Mouse (Mus musculus): Measurements from ENCODE around the gene Ptprn2. TPM values are rescaled to one million over a fixed set of nuclear protein-coding genes. Genes with fewer than 3 reads are reported as not detected.

Ptprn2 gene
- polyA plus RNA-seq, 1 experiment from 2014 or later = 0.09 TPM

DNA sequence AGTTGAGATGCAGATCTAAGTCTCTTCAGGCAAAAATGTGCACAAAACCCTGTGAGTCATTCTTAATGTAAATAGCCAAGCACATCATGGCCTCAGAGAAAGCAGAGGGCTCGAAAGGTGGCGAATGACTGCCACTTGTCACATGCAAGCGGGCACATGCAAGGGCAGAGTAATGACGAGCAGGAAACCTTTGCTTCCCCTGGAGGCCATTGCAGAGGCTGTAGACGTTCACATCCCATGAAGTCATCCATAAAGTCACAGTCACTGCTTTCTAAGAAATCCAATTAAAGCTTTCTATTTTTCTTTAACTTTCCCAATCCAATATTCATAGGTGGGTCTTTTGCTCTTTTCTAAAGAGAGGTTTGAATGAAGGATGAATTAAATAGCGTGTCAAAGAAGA lies 433.7 kb downstream of the Ptprn2 start:
- WGBS = 85% methylated on average over 6 of the region's 6 CpGs

DNA sequence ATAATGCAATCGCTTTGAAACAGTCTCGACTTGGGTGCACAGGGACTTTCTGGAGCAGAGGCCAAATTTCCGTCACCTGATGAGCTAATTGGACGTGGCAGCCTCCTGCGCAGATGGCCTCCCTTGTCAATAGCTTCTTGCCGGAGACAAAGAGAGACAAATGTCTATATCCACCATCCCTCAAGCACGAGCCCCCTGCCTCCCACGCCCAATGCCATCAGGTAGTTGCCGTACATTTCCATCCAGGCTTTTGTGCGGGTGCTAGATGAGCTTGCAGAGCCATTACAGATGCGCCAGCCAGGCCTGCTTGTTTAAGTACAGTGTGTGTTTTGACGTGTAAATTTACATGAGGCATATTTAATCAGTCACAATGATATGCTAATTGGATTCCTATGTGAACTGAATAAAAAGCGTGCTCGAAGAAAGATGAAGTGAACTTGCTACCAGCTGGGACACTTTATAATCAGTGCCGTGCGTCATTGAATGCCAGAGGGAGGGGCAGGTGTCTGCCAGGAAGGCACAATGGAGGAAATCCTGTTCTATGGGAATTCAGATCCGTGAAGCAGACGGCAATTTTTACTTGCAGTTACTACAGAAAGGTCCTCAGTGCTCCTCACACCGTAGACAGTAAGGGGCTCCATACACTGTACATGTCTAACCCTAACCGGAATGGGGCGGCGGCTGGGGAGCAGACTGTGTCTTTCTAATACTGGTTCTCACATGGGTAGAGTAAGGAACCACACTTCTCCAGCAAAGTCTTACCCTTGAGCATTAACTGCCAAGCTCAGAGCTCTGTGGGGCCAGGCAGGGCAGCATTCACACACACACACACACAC lies 434.4 kb downstream of the Ptprn2 start:
- H3K9me3 ChIP-seq (replicated peaks) = no peaks in the 10 kb centered on the region
- no peak for DNase-seq (ENCODE audit: low spot score)
- no peak overlapping the region for H3K4me3 ChIP-seq
- H3K36me3 ChIP-seq = no peaks in the 10 kb centered on the region
- no peaks in the 10 kb centered on the region for H3K4me1 ChIP-seq
- WGBS = 89% methylated on average over 22 of the region's 22 CpGs
- no peaks in the 10 kb centered on the region for H3K27me3 ChIP-seq (ENCODE audit: low read depth, poor library complexity, severe bottlenecking)
- no peak overlapping the region for H3K27ac ChIP-seq

More for the DNA sequence above, 433.7 kb downstream of the Ptprn2 start:
- Histone ChIP-seq H3K4me1 (no peaks in the 10 kb centered on the region), H3K4me3 (no peak overlapping the region), H3K27ac (no peak overlapping the region), H3K9me3 (replicated peaks) (no peaks in the 10 kb centered on the region), H3K27me3 (ENCODE audit: low read depth, poor library complexity, severe bottlenecking) (no peaks in the 10 kb centered on the region), H3K36me3 (no peaks in the 10 kb centered on the region)
- no peak for DNase-seq (ENCODE audit: low spot score)

DNA sequence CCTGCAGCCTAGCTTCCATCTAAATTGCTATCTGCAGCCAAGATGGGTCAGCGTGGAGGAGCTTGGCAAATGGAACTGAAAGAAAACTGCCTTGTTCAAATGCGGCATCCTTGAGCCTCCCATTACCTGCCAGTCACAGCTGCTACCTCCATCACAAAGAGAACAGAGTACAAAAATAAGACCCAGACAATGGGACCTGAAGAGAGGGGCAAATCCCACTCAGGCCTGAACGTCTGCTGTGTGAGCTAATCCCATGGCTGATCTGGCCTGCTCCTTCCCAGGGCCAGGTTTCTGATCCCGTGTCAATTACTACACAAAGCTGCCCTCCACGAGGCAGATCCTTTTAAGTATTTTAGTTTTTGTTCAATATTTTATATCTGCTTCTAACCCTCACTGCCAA lies 441.6 kb downstream of the Ptprn2 start:
- no peaks in the 10 kb centered on the region for H3K4me1 ChIP-seq
- H3K27me3 ChIP-seq (ENCODE audit: low read depth, poor library complexity, severe bottlenecking) = no peaks in the 10 kb centered on the region
- WGBS = 75% methylated on average over 5 of the region's 5 CpGs
- no peak for DNase-seq (ENCODE audit: low spot score)
- no peak overlapping the region for H3K4me3 ChIP-seq
- no peaks in the 10 kb centered on the region for H3K36me3 ChIP-seq
- H3K27ac ChIP-seq = no peak overlapping the region
- no peaks in the 10 kb centered on the region for H3K9me3 ChIP-seq (replicated peaks)

DNA sequence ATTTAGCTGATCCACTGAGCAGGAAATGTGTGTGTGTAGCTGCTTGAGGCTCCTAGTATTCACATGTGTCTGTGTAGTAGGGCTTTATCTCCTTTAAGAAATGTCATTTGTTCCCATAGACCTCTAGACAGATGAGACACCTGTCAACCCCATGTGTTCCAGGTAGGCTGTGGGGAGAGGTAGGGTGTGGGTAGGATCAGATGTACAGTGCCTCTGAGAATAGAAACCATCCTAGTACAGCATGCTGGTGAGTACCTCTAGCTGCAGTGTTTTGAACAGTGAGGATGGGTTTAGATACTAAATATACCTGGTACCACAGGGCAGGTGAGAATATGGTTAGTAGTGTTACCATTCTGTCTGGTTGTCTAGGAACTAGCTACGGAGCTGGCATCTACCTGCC lies 442.0 kb downstream of the Ptprn2 start:
- Histone ChIP-seq H3K4me1 (no peaks in the 10 kb centered on the region), H3K4me3 (no peak overlapping the region), H3K27ac (no peak overlapping the region), H3K9me3 (replicated peaks) (no peaks in the 10 kb centered on the region), H3K36me3 (no peaks in the 10 kb centered on the region), H3K27me3 (ENCODE audit: low read depth, poor library complexity, severe bottlenecking) (no peaks in the 10 kb centered on the region)
- no peak for DNase-seq (ENCODE audit: low spot score)
- WGBS = 86% methylated on average over 1 of the region's 1 CpGs

DNA sequence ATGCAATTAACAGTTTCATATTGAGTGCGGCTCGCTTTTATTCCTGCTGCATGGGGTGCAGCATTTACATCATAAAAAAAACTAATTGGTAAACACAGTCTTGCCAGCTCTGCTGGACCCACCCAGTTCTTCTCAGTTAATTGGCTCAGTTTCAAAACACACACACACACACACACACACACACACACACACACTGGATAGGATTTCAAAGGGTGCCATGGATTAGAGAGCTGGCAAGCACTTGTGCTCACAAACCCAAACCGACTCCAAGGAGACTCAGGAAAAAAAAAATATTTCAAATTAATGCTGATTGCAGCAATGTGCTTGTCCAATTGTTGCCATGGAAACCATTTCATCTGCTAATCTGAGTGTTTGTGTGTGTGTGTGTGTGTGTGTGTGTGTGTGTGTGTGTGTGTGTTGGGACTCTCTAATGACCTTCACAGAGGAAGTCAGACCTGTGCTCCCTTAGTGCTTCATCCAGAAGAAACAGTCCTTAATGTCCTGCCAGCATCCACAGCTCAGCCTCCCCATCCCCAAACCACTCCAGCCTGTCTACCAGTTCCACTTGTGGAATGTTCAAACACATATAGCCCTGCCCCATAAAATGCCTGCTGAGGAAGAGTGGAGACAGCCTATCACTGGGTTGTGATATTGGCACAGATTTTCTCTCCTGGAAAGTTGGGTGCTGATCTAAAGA lies 452.8 kb downstream of the Ptprn2 start:
- 45% methylated on average over 3 of the region's 3 CpGs for WGBS
- no peak for DNase-seq (ENCODE audit: low spot score)
- H3K4me1 ChIP-seq = peaks cover 10% of the 10 kb centered on the region; the same call in 1 of the 2 replicates
- H3K36me3 ChIP-seq = no peaks in the 10 kb centered on the region
- H3K27ac ChIP-seq = no peak overlapping the region
- no peaks in the 10 kb centered on the region for H3K27me3 ChIP-seq (ENCODE audit: low read depth, poor library complexity, severe bottlenecking)
- H3K4me3 ChIP-seq = no peak overlapping the region
- H3K9me3 ChIP-seq (replicated peaks) = no peaks in the 10 kb centered on the region

DNA sequence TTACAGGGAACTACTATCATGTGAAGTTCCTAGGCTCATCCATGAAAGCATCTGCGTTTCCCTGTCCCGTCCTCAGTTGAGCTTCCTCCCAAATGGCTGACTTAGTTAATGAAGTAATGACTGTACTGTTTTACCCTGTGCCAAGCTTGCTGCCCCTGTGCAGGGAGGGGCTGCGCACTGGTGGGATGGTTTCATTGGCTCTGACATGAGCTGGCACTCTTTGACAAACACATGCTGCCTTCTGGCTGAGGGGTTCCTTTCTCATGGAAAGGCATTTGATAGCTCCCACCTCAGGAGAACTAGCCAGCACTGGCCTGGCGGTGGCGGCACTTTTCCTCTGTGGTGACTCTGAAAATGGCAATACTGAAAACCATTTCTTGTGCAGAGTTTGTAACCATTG lies 458.4 kb downstream of the Ptprn2 start:
- Histone ChIP-seq H3K27ac (no peak overlapping the region), H3K36me3 (no peaks in the 10 kb centered on the region), H3K27me3 (ENCODE audit: low read depth, poor library complexity, severe bottlenecking) (no peaks in the 10 kb centered on the region), H3K9me3 (replicated peaks) (no peaks in the 10 kb centered on the region), H3K4me1 (0 out of 2 replicates have a peak, but pooled peaks cover under 1% of the 10 kb centered on the region), H3K4me3 (no peak overlapping the region)
- 86% methylated on average over 5 of the region's 5 CpGs for WGBS
- DNase-seq (ENCODE audit: low spot score) = no peak

DNA sequence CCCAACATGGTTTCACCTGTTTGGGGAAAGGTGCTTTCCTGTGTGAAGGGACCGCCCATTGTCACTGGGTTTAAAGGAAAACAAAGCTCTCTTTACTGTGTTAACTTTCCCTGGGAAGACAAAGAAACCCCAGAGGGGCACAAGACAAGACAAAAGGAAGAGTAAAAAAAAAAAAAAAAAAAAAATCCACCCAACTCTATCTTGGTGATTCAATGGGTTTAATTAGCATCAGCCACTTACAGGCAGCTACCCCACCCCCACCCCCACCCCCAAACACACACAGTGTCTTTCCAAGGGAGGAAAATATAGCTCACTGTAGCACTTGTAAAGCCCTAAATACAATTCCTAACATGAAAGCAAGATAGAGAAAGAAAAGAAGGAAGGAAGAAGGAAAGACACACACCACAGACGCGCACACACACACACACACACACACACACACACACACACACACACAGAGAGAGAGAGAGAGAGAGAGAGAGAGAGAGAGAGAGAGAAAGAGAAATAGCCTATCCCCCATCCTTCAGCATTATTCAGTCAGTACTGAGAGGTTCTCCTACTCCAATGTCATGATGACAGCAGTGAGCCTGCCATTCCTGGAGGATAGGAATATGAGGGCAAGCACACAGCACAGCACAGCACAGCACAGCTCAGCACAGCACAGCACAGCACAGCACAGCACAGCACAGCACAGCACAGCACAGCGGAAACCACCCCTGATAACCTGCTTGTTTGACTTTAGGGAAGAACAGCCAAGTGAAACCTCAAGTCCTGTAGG lies 462.8 kb downstream of the Ptprn2 start:
- H3K4me3 ChIP-seq = no peak overlapping the region
- H3K27me3 ChIP-seq (ENCODE audit: low read depth, poor library complexity, severe bottlenecking) = no peaks in the 10 kb centered on the region
- no peaks in the 10 kb centered on the region for H3K9me3 ChIP-seq (replicated peaks)
- no peak overlapping the region for H3K27ac ChIP-seq
- no peaks in the 10 kb centered on the region for H3K4me1 ChIP-seq
- 56% methylated on average over 2 of the region's 4 CpGs for WGBS
- no peaks in the 10 kb centered on the region for H3K36me3 ChIP-seq
- no peak for DNase-seq (ENCODE audit: low spot score)

DNA sequence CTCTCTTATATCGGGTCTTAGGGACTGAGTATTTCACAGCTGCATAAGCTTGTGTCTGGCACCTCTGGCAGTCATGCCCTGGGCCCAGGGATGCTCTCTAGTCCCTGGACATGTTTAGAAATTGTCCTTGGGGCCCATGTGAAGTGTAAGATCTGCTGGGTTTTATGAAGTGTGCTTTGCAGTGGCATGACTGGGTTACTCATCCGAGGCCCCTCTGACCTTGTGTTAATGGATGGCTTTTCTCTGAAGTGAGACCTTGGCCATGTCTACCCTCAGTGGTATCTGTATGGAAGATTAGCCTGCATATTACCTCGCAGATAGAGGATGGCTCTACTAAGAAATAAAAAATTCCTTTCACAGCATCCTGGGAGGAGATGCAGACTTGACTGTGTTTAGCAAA lies 464.2 kb downstream of the Ptprn2 start:
- Histone ChIP-seq H3K27ac (no peak overlapping the region), H3K4me3 (no peak overlapping the region), H3K9me3 (replicated peaks) (no peaks in the 10 kb centered on the region), H3K36me3 (no peaks in the 10 kb centered on the region), H3K4me1 (no peaks in the 10 kb centered on the region), H3K27me3 (ENCODE audit: low read depth, poor library complexity, severe bottlenecking) (no peaks in the 10 kb centered on the region)
- 76% methylated on average over 3 of the region's 3 CpGs for WGBS
- no peak for DNase-seq (ENCODE audit: low spot score)

DNA sequence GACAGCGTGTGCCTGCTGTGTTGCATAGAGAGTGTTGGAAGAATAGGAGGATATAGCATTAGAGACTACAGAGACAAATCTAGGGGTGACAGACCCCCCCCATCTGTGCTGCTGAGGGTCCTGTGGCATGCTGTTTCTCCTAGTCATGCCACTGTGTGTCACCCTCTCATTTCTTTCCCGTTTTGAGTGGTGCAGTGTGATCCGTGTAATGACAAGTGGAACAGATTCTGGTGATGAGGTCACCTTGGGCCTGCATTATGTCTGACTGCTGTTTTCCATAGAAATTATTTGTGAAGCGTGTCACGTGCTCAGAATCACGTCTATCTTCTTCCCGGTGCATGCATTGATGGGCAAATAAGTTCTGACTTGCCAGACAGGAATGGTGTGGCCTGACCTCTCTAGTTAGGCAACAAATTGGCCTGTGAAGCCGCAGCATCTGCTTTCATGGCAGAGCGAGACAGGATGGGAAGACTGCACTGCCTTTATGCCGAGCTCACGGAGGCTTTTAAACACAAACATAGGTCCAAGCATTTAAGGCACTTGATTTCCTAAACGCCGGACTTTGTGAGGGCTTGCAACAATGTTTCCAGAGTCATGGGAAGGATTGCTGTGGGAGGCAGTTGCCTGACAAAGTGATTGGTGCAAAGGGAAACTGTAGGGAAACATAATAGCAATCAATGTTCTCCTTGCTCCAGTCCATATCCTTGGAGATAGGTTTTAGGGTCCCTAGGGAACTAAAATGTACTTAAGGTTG lies 467.1 kb downstream of the Ptprn2 start:
- Histone ChIP-seq H3K36me3 (no peaks in the 10 kb centered on the region), H3K4me3 (no peak overlapping the region), H3K4me1 (no peaks in the 10 kb centered on the region), H3K27ac (no peak overlapping the region), H3K27me3 (ENCODE audit: low read depth, poor library complexity, severe bottlenecking) (no peaks in the 10 kb centered on the region), H3K9me3 (replicated peaks) (no peaks in the 10 kb centered on the region)
- WGBS = 89% methylated on average over 13 of the region's 13 CpGs
- no peak for DNase-seq (ENCODE audit: low spot score)

DNA sequence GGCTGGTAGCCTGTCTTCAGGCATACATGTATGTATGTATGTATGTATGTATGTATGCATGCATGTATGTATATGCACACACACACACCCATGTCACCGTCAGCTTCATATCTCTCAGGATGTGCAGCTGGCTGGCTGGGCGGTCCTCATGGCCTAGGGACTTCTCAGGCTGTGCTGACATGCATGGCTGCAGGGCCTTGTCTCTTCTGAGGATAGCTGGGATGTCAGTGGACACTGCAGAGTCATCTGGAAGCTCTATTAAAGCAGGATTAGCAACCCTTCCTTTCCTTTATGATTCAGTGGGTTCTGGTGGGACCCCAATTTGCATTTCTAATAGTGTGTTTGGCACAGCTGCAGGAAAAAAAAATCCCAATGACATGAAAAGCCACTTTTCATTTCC lies 473.6 kb downstream of the Ptprn2 start:
- H3K36me3 ChIP-seq = no peaks in the 10 kb centered on the region
- 94% methylated on average over 2 of the region's 2 CpGs for WGBS

DNA sequence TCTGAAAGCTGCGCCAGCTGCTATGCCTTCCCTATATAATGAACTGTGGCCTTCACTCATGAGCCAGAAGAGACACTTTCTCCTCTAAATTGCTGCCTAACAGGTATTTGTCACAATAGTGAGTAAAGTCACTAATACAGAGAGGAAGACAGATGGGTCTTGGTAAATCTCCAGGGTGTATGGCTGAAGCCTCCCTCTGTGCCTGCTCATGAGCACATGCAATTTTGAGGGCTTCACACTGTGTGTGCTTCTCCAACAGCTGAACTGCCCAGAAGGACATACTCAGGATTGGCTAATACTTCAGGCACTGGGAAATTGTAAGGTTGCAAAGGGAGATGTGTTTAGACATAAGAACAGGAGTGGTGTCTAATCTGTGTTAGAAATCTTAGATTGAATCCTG lies 478.4 kb downstream of the Ptprn2 start:
- no peaks in the 10 kb centered on the region for H3K9me3 ChIP-seq (replicated peaks)
- no peaks in the 10 kb centered on the region for H3K4me1 ChIP-seq
- no peak overlapping the region for H3K4me3 ChIP-seq
- H3K36me3 ChIP-seq = no peaks in the 10 kb centered on the region
- no peak for DNase-seq (ENCODE audit: low spot score)
- no peak overlapping the region for H3K27ac ChIP-seq
- WGBS = 97% methylated on average over 1 of the region's 1 CpGs
- H3K27me3 ChIP-seq (ENCODE audit: low read depth, poor library complexity, severe bottlenecking) = no peaks in the 10 kb centered on the region

More for the DNA sequence above, 473.6 kb downstream of the Ptprn2 start:
- H3K4me1 ChIP-seq = no peaks in the 10 kb centered on the region
- H3K4me3 ChIP-seq = no peak overlapping the region
- H3K27me3 ChIP-seq (ENCODE audit: low read depth, poor library complexity, severe bottlenecking) = no peaks in the 10 kb centered on the region
- DNase-seq (ENCODE audit: low spot score) = no peak
- no peaks in the 10 kb centered on the region for H3K9me3 ChIP-seq (replicated peaks)
- no peak overlapping the region for H3K27ac ChIP-seq

DNA sequence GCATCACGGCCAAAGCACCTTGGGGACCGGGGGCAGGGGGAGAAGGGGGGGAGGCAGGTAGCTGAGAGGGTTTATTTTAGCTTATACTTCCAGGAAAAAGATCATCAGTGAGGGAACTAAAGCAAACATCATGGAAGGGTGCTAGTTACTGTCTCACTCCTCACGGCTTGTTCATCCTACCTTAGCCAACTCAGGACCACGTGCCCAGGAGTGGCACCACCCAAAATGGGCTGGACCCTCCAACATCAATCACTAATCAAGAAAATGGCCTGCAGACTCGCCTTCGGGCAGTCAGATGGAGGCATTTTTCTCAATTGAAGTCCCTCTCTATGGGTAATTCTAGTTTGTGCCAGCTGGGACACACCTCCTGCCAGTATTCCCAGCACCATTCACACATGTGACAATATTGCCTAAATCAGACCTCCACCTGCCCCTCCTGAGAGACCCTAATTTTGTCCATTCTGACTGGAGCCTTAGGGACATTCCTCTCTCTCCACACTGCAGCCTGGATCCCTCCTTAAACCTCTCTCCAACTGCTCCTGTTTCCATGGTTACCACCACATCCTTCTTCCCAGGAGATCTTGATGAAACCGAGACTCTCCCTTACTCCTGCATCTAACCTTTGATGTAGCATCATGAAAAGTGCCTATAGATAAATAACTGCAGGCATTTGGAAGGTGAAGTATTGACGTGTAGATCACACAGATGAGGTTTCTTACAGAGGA lies 482.9 kb downstream of the Ptprn2 start:
- no peak for DNase-seq (ENCODE audit: low spot score)
- H3K36me3 ChIP-seq = no peaks in the 10 kb centered on the region
- H3K27me3 ChIP-seq (ENCODE audit: low read depth, poor library complexity, severe bottlenecking) = no peaks in the 10 kb centered on the region
- no peak overlapping the region for H3K4me3 ChIP-seq
- H3K27ac ChIP-seq = no peak overlapping the region
- WGBS = 66% methylated on average over 8 of the region's 8 CpGs
- no peaks in the 10 kb centered on the region for H3K9me3 ChIP-seq (replicated peaks)
- H3K4me1 ChIP-seq = peaks cover 16% of the 10 kb centered on the region
